Mouse (Mus musculus) limb, embryonic 15.5 days (tissue): Measurements from ENCODE around the gene Tmem14a. TPM values are rescaled to one million over a fixed set of nuclear protein-coding genes. Genes with fewer than 3 reads are reported as not detected.
"Not testable (repeated sequence)": the region's sequence is repeated elsewhere in the genome, so short reads cannot be mapped to it uniquely, and the experiment has no call there.

Source experiments
- ATAC-seq: fragments of 200-750 bp; cut with Nextera tagmentation; 2 replicates; pipeline ENCODE4 v1.8.0; 2017; ENCODE audit warnings: low read depth, moderate TSS enrichment; ENCODE audit not compliant: insufficient number of reproducible peaks, low FRiP score, low TSS enrichment
- H3K27ac ChIP-seq: fragments of 300-500 bp; sonication (generic); 2 replicates; pipeline ENCODE4 v1.5.1; 2015; ENCODE audit warnings: moderate library complexity, mild to moderate bottlenecking, inconsistent platforms
- H3K27me3 ChIP-seq: fragments of 300-500 bp; sonication (generic); 2 replicates; pipeline ENCODE4 v1.6.1; 2015; ENCODE audit warnings: inconsistent platforms
- H3K36me3 ChIP-seq: fragments of 300-500 bp; sonication (generic); 2 replicates; pipeline ENCODE4 v1.6.1; 2015; ENCODE audit warnings: inconsistent platforms
- H3K4me1 ChIP-seq: fragments of 300-500 bp; sonication (generic); 2 replicates; pipeline ENCODE4 v1.6.1; 2015; ENCODE audit warnings: inconsistent platforms
- H3K4me2 ChIP-seq: fragments of 300-500 bp; sonication (generic); 2 replicates; pipeline ENCODE4 v1.6.1; 2015; ENCODE audit warnings: mild to moderate bottlenecking, inconsistent platforms
- H3K4me3 ChIP-seq: fragments of 300-500 bp; sonication (generic); 2 replicates; pipeline ENCODE4 v1.5.1; 2015; ENCODE audit warnings: mild to moderate bottlenecking, inconsistent platforms
- H3K9ac ChIP-seq: fragments of 300-500 bp; sonication (generic); 2 replicates; pipeline ENCODE4 v1.6.1; 2015; ENCODE audit warnings: inconsistent platforms
- H3K9me3 ChIP-seq: fragments of 300-500 bp; sonication (generic); 2 replicates; pipeline ENCODE4 v1.6.1; 2016; ENCODE audit warnings: inconsistent platforms
- WGBS: fragments of 180-500 bp; shearing (Covaris S2); methylation state at CpG from one replicate; pipeline ENCODE4 v1.1.7; 2015; 5-methylcytosine and 5-hydroxymethylcytosine counted together
- polyA plus RNA-seq: library from polyadenylated mRNA; unstranded; fragments of >200 nt; fragmentation: Nextera tagmentation; extraction: Ambion mirVana; gene quantifications from 2 replicates; pipeline ENCODE4 v1.2.1, GENCODE M21; 2015

Gene Tmem14a
- polyA plus RNA-seq: 11.6 TPM in 2 replicates

GRCm38 (mm10) chr1:21218489-21218919 lies at the start of gene Tmem14a:
Gene Tmem14a (plus strand): TSS chr1:21218575.
- H3K27ac ChIP-seq: peak within 1 kb of the TSS; percentile 79
- peak; percentile 78 for ATAC-seq
- H3K4me2 ChIP-seq: peak within 1 kb of the TSS; percentile 63
- 0% methylated on average over 17 of the region's 17 CpGs for WGBS
- peak within 1 kb of the TSS; percentile 80 for H3K9ac ChIP-seq
- no peaks in the 10 kb centered on the region for H3K27me3 ChIP-seq
- peak within 1 kb of the TSS; percentile 68 for H3K4me3 ChIP-seq
- H3K9me3 ChIP-seq: no peaks in the 10 kb centered on the region
- peaks cover 5% of the 10 kb centered on the region; the same call in 1 of the 2 replicates for H3K4me1 ChIP-seq
- H3K36me3 ChIP-seq: no peaks in the 10 kb centered on the region

GRCm38 (mm10) chr1:21185196-21185595 lies 33.2 kb upstream of the Tmem14a start:
- WGBS: 95% methylated on average over 6 of the region's 6 CpGs
- Histone ChIP-seq H3K36me3 (no peaks in the 10 kb centered on the region), H3K9me3 (no peaks in the 10 kb centered on the region), H3K27ac (no peak overlapping the region), H3K4me2 (no peak overlapping the region), H3K4me3 (no peak overlapping the region), H3K9ac (no peak overlapping the region), H3K27me3 (no peaks in the 10 kb centered on the region), H3K4me1 (no peaks in the 10 kb centered on the region)
- no peak for ATAC-seq

- no peak for ATAC-seq
- 76% methylated on average over 1 of the region's 1 CpGs for WGBS
- Histone ChIP-seq H3K4me2 (no peak overlapping the region), H3K4me3 (no peak overlapping the region), H3K4me1 (no peaks in the 10 kb centered on the region), H3K36me3 (no peaks in the 10 kb centered on the region), H3K27ac (no peak overlapping the region), H3K27me3 (no peaks in the 10 kb centered on the region), H3K9me3 (no peaks in the 10 kb centered on the region), H3K9ac (no peak overlapping the region)
These were observed 12.1 kb upstream of the Tmem14a start for GRCm38 (mm10) chr1:21206241-21206640.

GRCm38 (mm10) chr1:21213537-21213936 lies 4.8 kb upstream of the Tmem14a start:
- not testable (repeated sequence) for H3K4me2 ChIP-seq

GRCm38 (mm10) chr1:21213991-21214692 lies 4.2 kb upstream of the Tmem14a start:
- not testable (repeated sequence) for H3K4me1 ChIP-seq, H3K9me3 ChIP-seq, ATAC-seq, H3K4me2 ChIP-seq, H3K36me3 ChIP-seq, H3K9ac ChIP-seq, H3K27me3 ChIP-seq, H3K27ac ChIP-seq, H3K4me3 ChIP-seq
- 67% methylated on average over 6 of the region's 6 CpGs for WGBS

More at GRCm38 (mm10) chr1:21213537-21213936, 4.8 kb upstream of the Tmem14a start:
- not testable (repeated sequence) for H3K4me1 ChIP-seq, ATAC-seq, H3K27me3 ChIP-seq, H3K9me3 ChIP-seq, H3K4me3 ChIP-seq, H3K27ac ChIP-seq, H3K36me3 ChIP-seq, H3K9ac ChIP-seq
- 14% methylated on average over 3 of the region's 3 CpGs for WGBS

GRCm38 (mm10) chr1:21227756-21228395 lies 9.5 kb downstream of the Tmem14a start:
- Histone ChIP-seq H3K36me3 (no peaks in the 10 kb centered on the region; the same call in 1 of the 2 replicates), H3K4me2 (no peak overlapping the region), H3K4me3 (no peak overlapping the region), H3K27ac (no peak overlapping the region), H3K9ac (no peak overlapping the region), H3K4me1 (no peaks in the 10 kb centered on the region), H3K9me3 (no peaks in the 10 kb centered on the region), H3K27me3 (no peaks in the 10 kb centered on the region)
- no peak for ATAC-seq
- WGBS: 80% methylated on average over 6 of the region's 6 CpGs

- H3K4me2 ChIP-seq, H3K27ac ChIP-seq, ATAC-seq, H3K9me3 ChIP-seq, H3K9ac ChIP-seq, H3K4me3 ChIP-seq, H3K27me3 ChIP-seq, H3K4me1 ChIP-seq, H3K36me3 ChIP-seq: not testable (repeated sequence)
- WGBS: 83% methylated on average over 15 of the region's 15 CpGs
These were observed 10.7 kb downstream of the Tmem14a start for GRCm38 (mm10) chr1:21228740-21229722.

- Histone ChIP-seq H3K9ac (no peak overlapping the region), H3K4me3 (no peak overlapping the region), H3K36me3 (no peaks in the 10 kb centered on the region; the same call in 1 of the 2 replicates), H3K27me3 (no peaks in the 10 kb centered on the region), H3K27ac (no peak overlapping the region), H3K9me3 (no peaks in the 10 kb centered on the region), H3K4me1 (no peaks in the 10 kb centered on the region), H3K4me2 (no peak overlapping the region)
- no peak for ATAC-seq
- WGBS: 79% methylated on average over 2 of the region's 2 CpGs
These were observed 12.0 kb downstream of the Tmem14a start for GRCm38 (mm10) chr1:21230376-21230775.

- H3K4me2 ChIP-seq: no peak overlapping the region
- H3K27me3 ChIP-seq: no peaks in the 10 kb centered on the region
- H3K4me3 ChIP-seq: no peak overlapping the region
- 47% methylated on average over 5 of the region's 5 CpGs for WGBS
- H3K9me3 ChIP-seq: no peaks in the 10 kb centered on the region
- H3K4me1 ChIP-seq: no peaks in the 10 kb centered on the region
- no peak overlapping the region for H3K9ac ChIP-seq
- H3K27ac ChIP-seq: no peak overlapping the region; the same call in 1 of the 2 replicates
- no peak for ATAC-seq
- H3K36me3 ChIP-seq: no peaks in the 10 kb centered on the region; the same call in 1 of the 2 replicates
These were observed 13.5 kb downstream of the Tmem14a start for GRCm38 (mm10) chr1:21231744-21232464.

- Histone ChIP-seq H3K9ac (no peak overlapping the region), H3K27me3 (no peaks in the 10 kb centered on the region), H3K4me3 (no peak overlapping the region), H3K4me2 (no peak overlapping the region), H3K4me1 (no peaks in the 10 kb centered on the region), H3K36me3 (no peaks in the 10 kb centered on the region; the same call in 1 of the 2 replicates), H3K27ac (no peak overlapping the region), H3K9me3 (no peaks in the 10 kb centered on the region)
- 90% methylated on average over 1 of the region's 1 CpGs for WGBS
- no peak for ATAC-seq
These were observed 14.1 kb downstream of the Tmem14a start for GRCm38 (mm10) chr1:21232516-21232915.

GRCm38 (mm10) chr1:21235359-21235758 lies 17.0 kb downstream of the Tmem14a start:
- no peak overlapping the region for H3K4me3 ChIP-seq
- H3K27me3 ChIP-seq: no peaks in the 10 kb centered on the region
- H3K4me1 ChIP-seq: no peaks in the 10 kb centered on the region
- H3K9me3 ChIP-seq: no peaks in the 10 kb centered on the region
- WGBS: 63% methylated on average over 6 of the region's 6 CpGs
- H3K9ac ChIP-seq: no peak overlapping the region
- ATAC-seq: no peak
- no peak overlapping the region for H3K27ac ChIP-seq
- no peak overlapping the region for H3K4me2 ChIP-seq
- H3K36me3 ChIP-seq: no peaks in the 10 kb centered on the region
